Mouse (Mus musculus) B cell, adult 62 days (primary cell): ENCODE measurements around the gene Tmc3. TPM values are rescaled to one million over a fixed set of nuclear protein-coding genes. Genes with fewer than 3 reads are reported as not detected.

Experiments
- total RNA-seq: library from RNA; stranded (reverse); gene quantifications from 4 replicates; pipeline ENCODE4 v1.2.4, GENCODE M21; 2023

Tmc3 gene
- not detected in 4 replicates for total RNA-seq

DNA sequence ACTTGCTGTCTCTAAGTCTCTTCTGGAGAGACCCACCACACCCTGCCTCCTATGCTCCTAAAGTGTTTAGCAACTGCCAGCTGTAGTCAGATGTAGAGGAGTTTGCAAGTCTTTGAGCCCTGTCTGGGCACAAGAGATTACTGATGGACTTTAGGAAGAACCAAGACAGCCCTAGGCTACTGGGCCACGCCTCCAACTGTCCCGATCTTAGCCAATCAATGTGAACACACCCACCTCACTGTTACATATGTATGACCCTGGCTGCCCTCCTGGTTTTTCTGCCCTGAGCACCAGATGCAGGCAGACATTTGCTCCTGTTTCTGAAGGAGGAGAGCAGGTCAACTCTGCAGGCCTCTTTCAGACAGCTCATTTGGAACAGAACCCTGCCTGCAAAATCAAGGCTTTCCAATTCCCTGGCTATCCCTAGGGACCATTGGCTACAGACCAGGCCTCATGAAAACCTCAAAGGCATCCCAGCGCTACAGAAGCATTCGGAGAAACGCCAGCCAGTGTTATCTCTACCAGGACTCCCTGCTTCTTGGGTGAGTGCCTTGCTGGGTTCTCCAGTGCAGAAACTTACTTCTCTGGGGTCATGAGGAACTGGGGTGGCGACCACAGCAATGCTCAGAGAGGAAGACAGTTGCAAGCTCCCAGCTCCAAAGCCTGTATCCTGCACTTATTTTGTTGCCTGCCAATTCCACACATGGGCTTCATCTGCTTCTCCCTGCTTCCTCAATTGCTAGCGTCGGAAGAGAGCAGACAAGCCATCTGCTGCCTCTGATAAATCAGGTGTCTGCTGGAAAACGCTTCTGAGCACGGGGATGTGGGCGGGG lies at the start of gene Tmc3:
TSS of gene Tmc3 (plus strand) at position 289 of the 833 bp plus-strand sequence.

DNA sequence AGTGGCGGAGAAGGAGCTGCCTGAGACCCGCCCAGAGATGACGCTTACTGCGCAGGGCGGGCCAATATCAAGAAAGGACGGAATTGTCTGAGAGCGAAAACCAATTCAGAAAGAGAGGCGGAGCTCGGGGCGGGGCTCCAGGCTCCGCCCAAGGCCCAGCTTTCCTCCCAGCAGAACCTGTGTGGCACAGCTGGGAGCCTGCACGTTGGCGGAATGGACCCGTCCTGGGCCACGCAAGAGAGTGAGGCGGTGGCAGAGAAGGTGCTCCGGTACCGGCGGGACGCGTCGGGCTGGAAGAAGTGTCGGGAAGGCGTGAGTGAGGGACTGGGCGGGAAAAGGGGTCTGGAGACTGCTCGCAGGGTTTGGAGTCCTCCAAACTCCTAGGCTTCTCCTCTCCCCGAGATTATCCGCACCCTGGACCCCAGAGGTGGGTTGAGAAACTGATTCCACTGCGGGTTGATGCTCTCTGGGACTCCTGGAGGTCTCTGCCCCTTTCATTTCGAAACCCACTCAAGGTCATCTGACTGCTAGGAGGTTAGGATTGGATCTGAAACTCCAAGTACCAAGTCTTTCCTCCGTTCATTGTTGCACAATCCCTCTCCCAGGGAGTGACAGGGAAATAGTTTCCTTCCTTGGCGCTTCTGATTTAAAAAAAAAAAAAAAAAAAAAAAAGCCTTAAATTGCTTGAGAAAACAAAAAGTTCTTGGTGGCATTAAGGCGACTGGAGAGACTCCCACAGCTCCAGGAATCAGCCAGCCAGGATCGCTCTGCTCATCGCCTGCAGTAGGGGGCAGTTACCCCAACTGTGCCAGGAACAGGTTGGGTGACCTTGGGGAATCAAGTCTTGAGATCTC lies 47.3 kb downstream of the Tmc3 start, which contains the start of gene Stard5:
TSS of gene Stard5 (plus strand) at position 132 of the 854 bp plus-strand sequence.

Other genes with a start within 250 kb of the Tmc3 start
- gene Stard5, start 47.0 kb downstream of the Tmc3 start, total RNA-seq: 42.6 to 45.8 TPM (median 44.3 TPM) in 4 replicates
- 189 to 199 TPM (median 192 TPM) in 4 replicates for gene Il16, start 160.8 kb downstream of the Tmc3 start, total RNA-seq
- gene Cfap161, start 210.0 kb downstream of the Tmc3 start, total RNA-seq: not detected in 4 replicates